Mouse (Mus musculus) frontal cortex, adult 2 months (tissue): ENCODE results near the gene Flrt2. TPM values are rescaled to one million over a fixed set of nuclear protein-coding genes. Genes with fewer than 3 reads are reported as not detected.

Source experiments
- DNase-seq, 2 experiments: peaks; one replicate each; pipeline ENCODE4 v3.0.0; 2022; ENCODE audit warnings: low spot score in 1 of 2; ENCODE audit errors: extremely low spot score in 1 of 2
- polyA plus RNA-seq: library from polyadenylated mRNA; depleted of rRNA; stranded (reverse); fragments of >200 nt; gene quantifications from 2 replicates; pipeline ENCODE4 v1.2.3, GENCODE M21; 2012

Flrt2 gene
- polyA plus RNA-seq, 1 experiment, result 13.7 TPM

DNA sequence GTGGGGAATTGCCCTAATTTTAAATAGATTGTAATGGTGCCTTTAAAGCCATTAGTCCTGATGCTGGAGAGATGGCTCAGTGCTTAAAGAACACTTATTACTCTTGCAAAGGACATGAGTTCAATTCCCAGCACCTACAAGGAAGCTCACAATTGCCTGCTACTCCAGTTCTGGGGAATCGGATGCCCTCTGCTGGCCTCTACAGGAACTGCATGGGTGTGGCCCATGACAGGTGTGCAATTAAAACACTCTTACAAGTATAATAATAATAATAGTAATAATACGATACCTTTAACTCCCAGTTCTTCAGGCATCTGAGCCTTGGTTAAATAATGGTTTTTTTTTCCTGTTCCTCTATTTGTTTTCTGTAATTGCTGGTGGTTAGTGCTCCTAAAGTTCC lies 31.2 kb downstream of the Flrt2 start:
- DNase-seq, result no peak

DNA sequence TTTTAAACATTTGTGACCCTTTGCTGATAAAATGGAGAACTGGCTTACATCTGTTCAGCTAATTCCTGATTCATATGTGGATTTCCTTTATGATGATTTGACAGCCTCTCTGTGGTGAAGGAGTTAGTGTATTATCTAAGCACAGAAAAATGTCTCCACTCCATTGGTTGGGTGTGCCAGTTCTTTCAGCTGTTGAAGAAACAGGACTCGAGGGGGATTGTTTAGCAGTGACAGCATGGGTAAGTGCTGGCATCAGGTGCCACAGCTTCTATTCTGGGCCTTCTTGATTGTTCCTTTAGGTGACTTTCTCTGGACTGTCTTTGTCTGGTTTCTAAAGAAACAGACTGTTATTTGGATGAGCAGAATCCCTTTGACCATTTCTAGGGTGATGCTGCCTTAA lies 42.0 kb downstream of the Flrt2 start:
- DNase-seq, result no peak

DNA sequence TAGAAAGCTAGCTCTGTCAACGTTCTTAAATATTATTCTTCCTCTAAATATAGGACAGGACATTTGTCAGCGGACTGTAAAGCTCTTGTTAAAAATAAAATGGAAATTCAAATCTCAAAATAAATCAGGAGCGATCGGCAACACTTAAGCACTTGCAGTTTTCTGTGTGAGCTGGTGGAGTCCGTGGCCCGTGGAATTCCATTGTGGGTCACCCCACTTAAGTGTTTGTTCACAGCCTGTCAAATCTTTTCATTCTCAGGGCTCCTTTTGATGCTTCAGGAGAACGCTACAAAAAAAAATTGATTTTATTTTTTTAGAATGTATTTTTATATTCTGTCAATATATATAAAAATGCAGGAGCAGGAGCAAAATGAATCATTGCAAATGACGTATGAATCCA lies 45.5 kb downstream of the Flrt2 start:
- no peak for DNase-seq

DNA sequence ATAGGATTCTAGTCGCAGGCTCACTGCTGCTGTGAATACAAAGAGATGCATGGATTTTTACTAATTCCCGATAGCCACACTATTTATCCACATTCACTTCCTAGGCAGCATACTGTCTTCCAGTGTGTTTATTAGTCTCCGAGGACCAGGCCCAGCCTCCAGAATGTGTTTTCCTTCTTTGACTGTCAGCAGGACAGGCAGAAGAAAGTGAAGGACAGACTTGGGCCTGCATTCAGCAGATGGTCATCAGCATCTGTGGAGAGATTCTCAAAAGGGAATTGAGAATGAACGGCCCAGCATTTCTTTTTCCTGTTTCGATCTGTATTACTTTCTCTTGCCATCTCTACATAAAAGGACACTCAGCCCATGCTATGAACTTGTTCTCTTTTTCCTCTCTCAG lies 46.0 kb downstream of the Flrt2 start:
- no peak for DNase-seq

DNA sequence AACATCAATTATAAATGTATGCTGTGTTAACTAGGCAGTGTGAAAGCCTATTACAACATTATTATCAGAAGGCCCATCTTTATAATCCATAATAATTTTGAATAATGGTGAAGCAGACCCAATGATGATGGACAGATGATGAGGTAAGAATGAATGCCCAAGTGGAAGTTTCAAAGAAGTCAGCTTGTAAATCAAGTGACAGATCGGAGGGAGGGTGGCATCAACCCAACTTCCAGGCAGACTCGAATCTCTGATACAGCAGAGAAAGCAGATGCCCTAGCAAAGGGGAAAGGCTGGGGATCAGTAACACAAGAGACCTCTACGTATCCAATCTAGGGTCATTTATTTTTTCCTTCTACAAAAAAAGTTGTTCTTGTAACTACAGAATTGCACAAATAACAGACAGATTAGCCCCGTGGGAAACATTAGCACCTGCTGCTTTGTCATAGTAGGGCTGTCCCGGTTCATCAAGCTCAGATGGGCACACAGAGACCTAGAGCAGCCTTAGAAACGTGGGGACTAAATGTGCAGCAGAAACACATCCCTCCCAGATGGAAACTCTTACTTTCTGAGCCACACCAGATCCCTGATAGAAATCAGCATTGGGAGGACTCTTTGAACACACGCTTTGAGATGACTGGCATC lies 46.6 kb downstream of the Flrt2 start:
- DNase-seq, result no peak

DNA sequence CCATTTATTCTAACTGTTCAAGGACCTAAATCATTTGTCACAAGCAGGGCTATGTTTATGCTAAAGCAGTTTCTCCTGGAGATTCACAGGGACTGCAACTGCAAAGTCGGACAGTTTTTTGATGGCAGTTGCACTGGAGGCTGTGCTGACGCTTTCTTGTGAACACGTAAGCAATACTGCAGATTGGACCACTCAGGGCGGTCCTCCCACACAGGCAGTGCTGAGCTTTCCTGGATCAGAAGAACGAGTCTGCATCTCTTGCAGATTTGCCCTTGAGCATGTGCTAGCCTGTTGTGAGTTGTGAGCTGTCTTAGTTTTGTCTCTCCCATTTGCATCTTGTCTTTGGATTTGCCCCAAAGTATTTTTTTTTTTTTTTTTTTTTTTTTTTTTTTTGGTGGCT lies 47.7 kb downstream of the Flrt2 start:
- DNase-seq, result peak; percentile 62 to 65

DNA sequence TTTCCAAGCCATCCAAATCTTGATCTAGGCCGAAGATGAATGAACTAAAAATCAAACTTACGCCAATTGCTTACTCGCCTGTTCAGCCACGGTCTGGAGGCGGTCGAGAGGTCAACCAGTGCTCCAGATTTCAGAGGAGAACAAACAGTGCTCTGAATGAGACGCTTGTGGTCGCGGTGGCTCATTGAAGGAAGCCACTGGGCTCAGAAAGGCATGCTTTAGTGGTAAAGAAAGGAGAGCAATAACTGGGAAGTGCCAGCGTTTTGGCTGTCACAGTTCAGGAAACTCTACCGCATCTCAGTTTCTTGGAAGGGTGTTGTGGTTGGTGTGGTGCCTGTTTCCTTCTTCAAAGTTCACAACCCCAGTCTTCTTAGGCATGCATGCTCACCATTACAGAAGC lies 49.3 kb downstream of the Flrt2 start:
- DNase-seq, result no peak

DNA sequence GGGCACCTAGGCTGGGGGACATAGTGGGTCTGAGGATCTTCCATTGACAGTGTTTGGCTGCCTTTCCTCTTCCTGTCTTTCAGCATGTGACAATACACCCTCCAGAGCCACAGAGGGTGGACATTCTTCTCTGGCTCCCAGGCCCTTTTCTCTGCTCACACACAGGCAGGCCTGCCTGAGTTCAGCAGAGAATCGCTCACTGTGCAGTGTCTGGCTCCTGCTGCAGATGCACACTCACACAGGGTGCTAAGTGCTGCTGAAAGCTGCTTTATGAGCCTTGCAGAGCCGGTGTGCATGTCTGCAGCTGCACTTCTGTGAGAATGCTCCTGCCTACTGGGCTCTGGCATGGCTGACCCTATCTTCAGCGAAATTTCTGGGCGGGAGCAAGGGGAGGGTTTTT lies 52.3 kb downstream of the Flrt2 start:
- no peak for DNase-seq

DNA sequence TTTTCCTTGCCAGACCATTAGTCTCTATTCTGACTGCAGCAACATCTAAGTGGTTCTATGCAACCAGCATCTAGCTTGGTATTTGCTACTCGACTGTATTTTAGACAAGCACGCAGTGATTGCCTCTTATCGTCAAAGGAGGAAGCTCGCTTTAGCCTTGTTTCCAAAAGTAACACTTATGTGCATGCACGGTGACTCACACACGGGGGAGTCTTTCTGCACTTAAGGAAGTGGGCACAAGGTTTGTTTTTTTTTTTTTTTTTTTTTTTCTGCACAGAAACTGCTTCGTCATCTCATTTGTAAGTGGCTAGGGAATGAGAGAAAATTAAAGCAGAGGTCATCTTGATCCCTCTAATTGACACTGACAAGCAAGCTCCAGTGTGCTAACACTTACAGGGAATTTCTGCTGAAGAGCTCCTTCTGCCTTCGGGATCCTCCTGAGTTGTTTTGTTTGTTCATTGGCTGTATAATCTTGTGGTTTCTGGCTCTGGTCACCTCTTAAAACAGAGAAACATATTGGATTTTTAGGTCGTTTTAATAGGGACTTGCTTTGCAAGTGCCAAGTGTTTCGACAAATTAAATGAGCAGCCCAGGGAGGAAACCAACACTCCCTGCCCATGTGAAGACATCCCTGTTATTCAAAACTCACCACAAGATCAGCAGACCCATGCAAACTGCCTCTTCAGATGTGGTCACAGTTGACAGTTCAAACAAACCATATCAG lies 55.0 kb downstream of the Flrt2 start:
- DNase-seq, result peak in 1 of 2 experiments; percentile 74

DNA sequence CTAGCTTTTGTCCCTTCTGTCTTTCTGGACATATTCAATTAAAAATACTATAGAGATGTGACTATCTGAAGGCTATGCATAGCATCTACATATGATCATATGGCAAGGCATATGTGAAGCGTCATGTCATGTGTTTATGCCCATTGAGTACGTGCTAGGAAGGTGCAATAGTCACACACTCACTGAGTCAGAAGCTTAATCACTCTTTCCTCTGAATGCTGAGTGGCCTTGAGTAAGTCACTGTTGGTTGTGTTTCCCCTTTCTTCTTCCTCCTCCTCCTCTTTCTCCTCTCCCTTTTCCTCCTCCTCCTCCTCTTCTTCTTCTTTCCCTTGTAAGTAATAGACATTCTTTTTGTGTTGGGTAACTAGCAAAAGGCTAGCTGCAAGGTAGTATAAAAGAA lies 56.7 kb downstream of the Flrt2 start:
- no peak for DNase-seq

DNA sequence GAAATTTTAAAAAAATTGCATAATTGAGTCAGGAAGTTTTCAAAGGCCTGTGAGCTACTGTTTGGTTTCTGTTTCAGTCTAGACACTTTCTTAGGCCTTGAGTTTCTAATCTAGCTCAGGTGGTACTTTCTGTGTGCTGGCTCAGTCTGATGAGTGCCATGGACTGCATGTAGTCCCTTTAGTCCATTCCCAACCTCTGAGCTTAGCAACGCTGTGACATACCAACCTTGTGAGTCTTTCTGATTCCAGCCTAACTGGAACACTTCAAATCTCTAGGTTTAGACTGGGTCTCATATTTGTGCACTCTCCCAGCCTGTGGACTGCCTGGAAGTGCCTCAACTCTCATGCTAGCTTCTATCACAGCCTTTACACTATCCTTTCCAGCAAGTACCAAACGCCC lies 57.2 kb downstream of the Flrt2 start:
- DNase-seq, result no peak

DNA sequence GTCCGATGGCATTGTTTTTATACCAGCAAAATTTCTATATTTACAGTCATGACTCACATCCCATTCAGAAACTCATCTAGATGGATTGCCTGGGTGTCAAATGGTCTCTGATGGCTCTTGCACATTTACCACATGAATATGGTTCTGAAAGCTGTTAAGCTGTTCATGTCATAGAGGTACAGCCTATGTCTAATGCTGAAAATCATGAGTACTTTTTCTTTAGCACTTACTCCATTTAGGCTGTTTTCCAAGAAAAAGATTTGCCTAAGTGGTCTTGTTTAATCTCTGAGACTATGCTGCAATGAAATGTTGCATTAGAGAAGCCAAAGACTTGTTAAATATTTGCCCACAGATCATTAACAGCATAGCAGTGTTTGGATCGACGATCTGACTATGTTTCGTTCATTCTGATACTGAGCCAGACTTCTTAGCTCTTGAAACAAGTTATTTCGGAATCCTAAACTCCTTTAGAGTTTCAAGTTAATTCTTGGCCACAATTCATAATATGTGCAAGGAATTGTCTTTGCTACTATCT lies 67.3 kb downstream of the Flrt2 start:
- DNase-seq, result no peak

DNA sequence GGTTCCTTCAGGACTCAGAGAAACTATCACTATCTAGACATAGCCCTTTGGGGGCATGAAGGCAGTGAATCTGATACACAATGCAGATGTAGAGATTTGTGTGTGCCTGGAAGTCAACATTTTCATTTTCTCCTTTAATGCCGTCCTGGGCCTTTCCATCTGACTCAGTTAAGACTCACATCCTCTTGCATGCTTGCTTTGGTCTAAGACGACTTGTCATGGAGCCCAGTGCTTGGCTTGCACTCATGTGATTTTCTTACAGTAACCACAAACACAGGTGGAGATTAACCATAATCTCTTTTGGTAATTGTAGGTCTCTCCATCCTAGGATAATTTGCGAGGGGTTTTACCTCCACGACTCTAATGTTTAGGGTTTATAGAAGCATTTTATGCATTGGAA lies 73.2 kb downstream of the Flrt2 start:
- no peak for DNase-seq

DNA sequence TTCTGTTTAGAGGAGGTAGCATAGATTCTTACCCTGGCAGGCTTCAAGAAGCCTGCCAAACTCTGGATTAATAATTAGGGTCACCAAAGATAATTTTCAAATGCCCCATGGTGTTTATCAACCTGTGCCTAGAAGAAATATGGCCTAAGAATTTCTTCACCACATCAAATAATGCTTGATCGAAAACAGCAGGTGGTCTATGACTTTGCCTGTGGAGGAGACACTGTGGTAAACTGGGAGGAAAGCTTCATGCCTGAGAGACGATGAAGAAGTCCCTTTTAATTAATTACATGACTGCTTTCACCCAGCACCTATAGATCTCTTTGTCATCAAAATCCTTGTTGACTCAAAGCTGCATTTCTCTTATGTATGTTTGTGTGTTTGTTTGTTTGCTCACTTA lies 77.0 kb downstream of the Flrt2 start:
- DNase-seq, result no peak

DNA sequence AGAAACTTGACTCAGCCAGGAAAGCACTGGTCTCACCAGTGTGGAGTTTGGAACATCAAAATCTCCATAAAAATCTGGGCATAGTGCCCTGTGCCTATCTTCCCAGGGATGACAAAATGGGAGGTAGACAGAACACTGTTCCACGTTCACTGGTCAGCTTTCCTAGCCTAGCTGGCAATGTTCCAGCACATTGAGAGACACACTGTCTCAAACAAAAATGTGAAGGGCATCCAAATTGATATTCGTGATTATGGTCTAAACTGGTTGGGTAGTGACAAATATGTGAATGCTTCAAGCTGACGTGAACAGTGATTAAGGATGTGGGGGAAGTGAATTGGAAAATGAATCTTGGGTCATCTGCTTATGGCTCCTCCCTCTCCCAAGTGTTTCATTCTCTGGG lies 78.2 kb downstream of the Flrt2 start:
- no peak for DNase-seq

DNA sequence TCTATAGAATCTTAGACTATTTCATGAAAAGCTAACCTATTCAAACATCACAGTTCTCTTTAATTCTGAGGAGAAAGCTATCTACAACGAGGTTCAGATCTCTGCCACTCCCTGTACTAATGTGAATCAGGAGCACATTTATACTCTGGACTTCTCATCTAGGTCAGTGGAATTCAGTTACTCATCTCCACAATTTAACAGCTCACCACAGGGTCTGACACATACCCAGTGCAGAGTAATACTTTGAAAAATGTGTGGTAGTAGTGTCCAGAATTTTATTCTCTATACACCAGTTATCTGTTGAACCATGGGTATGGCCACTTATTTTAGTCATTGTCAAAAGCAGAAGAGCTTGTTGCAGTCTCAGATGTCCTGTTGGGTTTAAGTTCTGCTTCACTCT lies 98.1 kb downstream of the Flrt2 start:
- no peak for DNase-seq

DNA sequence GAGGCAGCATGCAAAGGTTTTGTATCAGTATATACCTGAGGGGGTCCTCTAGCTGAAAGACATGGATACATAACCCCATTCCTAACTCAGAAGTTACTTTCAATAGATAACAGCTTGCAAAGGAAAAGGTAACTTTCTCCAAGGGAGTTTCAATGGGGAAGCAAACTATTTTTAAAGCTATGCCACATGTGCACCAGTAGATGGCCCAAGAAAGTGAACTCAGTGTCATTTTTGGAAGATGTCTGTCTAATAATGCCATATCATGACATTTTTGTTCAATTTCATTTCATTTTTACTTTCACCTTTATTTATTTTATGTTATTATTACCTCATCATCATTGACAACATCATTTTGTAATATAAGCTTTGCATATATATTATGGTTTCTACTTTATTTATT lies 124.6 kb downstream of the Flrt2 start:
- DNase-seq, result no peak
